Mouse (Mus musculus): ENCODE measurements around the gene Ccdc51. TPM values are rescaled to one million over a fixed set of nuclear protein-coding genes. Genes with fewer than 3 reads are reported as not detected.

The Ccdc51 gene
- polyA plus RNA-seq, 1 experiment: 3.8 TPM

DNA sequence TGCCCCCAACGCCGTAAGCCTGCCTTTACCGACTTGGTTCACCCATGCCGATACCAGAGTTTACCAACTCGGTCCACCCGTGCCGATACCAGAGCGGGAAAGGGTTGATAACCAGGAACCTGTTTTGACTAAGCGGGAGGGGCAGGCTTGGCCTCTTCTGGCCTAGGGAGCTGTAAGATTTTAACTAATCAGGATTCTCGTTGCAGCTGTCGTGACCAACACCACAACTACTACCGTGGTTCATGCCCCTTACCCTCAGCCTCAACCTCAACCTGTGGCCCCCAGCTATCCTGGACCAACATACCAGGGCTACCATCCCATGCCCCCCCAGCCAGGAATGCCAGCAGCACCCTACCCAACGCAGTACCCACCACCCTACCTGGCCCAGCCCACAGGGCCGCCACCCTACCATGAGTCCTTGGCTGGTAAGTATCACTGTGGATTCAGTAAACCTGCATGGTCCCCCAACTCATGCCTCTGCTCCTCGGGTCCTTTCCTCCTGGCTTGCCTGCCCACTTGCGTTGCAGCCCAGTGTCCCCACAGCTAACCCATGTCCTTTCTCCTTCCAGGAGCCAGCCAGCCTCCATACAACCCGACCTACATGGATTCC, 26.1 kb upstream of the Ccdc51 start:
- H3K36me3 ChIP-seq (replicated peaks; ENCODE audit: low read length): peaks cover 74% of the 10 kb centered on the region
- peak overlapping the region; percentile 78 for H3K4me3 ChIP-seq (replicated peaks)
- H3K4me1 ChIP-seq: peaks cover 98% of the 10 kb centered on the region
- H3K9me3 ChIP-seq: no peaks in the 10 kb centered on the region
- no peak for TF ChIP-seq FLI1 (IDR thresholded peaks at IDR 0.05; ENCODE audit: low read length)
- no peak for TF ChIP-seq GATA1 (IDR thresholded peaks at IDR 0.05; ENCODE audit: borderline replicate concordance, low read length)
- no peaks in the 10 kb centered on the region for H3K27me3 ChIP-seq (replicated peaks)

DNA sequence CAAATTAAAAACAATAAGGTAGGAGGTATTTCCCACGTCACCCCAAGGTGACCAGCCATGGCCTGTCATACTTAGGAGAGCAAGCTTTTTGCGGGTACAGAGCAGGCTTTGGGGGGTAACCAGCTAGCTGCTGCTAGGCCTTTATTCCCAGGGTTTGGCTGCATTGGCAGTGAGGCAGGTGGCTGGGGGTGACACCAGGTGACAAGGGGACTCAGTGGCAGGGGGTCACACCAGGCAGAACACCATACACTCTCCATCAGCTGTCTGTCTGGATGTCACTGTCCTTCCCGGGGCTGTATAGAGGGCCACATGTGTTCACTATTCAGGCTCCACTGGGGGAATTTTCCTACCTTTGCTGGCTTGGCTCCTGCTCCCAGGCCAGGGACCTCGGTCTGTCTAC, 25.4 kb upstream of the Ccdc51 start:
- Histone ChIP-seq H3K27me3 (replicated peaks) (no peaks in the 10 kb centered on the region), H3K36me3 (replicated peaks; ENCODE audit: low read length) (peaks cover 72% of the 10 kb centered on the region), H3K4me3 (replicated peaks) (peak overlapping the region; percentile 79), H3K4me1 (peaks cover 91% of the 10 kb centered on the region), H3K9me3 (no peaks in the 10 kb centered on the region)
- TF ChIP-seq GATA1 (IDR thresholded peaks at IDR 0.05; ENCODE audit: borderline replicate concordance, low read length) (no peak), FLI1 (IDR thresholded peaks at IDR 0.05; ENCODE audit: low read length) (no peak)

DNA sequence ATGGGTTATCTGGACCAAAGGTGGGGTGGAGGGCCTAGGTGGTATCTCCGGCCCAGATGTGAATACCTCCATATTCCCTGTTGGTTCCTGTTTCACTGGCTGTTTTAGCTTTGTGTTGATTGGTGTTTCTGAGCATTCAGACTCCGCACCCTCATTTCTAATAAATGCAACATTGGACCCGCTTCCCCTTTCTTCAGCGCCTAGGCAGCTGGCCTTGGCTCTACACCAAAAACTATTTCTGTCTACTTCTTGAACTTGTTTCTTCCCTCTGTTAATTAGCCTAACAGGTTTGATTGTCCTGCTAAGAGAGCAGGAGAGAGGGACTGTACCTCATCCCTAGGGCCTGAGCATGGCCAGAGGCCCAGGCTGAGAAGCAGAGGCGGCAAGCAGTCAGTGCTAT, 24.8 kb upstream of the Ccdc51 start:
- Histone ChIP-seq H3K4me1 (peaks cover 85% of the 10 kb centered on the region), H3K4me3 (replicated peaks) (peak overlapping the region; percentile 90), H3K36me3 (replicated peaks; ENCODE audit: low read length) (peaks cover 72% of the 10 kb centered on the region), H3K9me3 (no peaks in the 10 kb centered on the region), H3K27me3 (replicated peaks) (no peaks in the 10 kb centered on the region)
- TF ChIP-seq GATA1 (IDR thresholded peaks at IDR 0.05; ENCODE audit: borderline replicate concordance, low read length): no peak
- no peak for TF ChIP-seq FLI1 (IDR thresholded peaks at IDR 0.05; ENCODE audit: low read length)

DNA sequence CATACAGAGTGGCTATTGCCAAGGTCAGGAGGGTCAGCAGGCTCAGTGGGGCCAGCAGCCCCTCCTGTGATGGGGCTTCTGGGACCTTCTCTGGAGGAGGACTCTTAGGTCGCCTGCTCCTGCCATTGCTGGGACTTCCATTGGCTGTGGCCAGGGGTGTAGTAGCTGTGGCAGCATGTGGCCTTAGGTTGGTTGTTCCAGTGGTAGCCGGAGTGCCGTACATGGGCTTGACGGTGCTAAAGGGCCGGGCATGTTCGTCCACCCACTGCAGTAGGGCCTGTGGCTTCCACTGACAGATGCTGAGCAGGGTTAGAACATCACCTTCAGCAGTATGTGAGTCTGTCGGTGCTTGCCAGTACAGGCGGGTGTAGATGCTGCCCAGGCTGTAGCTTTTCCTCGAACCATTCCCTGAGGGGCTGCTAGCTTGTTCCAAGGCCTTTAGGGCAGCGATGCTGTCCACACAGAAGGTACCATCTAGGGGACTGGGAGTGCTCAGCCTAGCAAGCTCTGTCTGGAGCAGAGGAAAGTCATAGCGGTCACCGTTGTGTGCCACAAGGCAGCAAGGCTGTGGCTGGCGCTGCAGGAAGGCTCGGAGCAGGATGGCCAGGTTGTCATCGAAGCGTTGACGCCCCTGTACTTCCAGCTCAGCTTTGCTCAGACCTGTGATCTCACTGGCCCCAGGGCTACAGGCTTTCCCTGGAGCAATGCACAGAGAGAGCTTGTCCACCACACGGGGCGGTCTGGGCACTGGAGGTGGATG, 24.1 kb upstream of the Ccdc51 start:
- TF ChIP-seq FLI1 (IDR thresholded peaks at IDR 0.05; ENCODE audit: low read length): no peak
- no peak for TF ChIP-seq GATA1 (IDR thresholded peaks at IDR 0.05; ENCODE audit: borderline replicate concordance, low read length)
- Histone ChIP-seq H3K4me3 (replicated peaks) (peak overlapping the region; percentile 90), H3K36me3 (replicated peaks; ENCODE audit: low read length) (peaks cover 72% of the 10 kb centered on the region), H3K9me3 (no peaks in the 10 kb centered on the region), H3K4me1 (peaks cover 78% of the 10 kb centered on the region), H3K27me3 (replicated peaks) (no peaks in the 10 kb centered on the region)

DNA sequence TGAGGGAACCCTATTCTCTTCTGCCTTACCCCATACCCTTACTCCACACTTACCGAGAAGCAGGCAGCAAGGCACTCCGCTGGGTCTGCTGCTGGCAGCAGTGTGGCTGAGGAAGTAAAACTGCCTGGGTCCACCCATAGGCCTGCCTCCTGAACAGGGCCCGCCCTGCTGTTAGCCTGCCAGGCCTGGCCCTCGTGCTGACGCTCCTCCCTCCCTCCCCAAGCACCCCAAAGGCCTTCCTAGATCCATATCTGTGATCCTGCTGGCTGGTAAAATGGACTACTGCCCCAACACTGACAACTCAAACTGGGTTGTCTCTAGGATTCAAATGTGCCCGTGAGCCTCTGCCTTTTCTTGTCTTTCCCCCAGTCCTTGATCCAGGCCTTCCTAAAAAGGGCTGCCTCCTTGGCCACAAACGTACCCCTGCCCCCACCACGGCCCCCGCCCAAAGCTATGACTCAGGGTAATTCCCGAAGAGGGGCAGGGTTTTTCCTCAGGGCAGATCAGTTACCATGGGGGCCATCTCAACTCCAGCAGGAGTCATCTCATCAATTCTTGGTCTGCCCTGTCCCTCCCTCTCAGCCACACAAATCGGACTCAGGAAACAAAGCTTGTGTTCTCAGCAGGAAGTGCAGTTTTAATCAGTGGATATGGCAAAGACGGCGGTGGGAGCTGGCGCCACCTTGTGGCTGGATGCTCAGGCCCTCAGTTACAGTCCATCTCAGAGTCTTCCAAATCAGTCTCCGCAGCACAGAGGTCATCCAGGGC, 23.0 kb upstream of the Ccdc51 start, which contains the start of gene Trex1:
Trex1 (minus strand) TSS at position 599 of the 768 bp plus-strand sequence.
- H3K4me3 ChIP-seq (replicated peaks): peak within 1 kb of the TSS; percentile 90
- no peaks in the 10 kb centered on the region for H3K27me3 ChIP-seq (replicated peaks)
- no peaks in the 10 kb centered on the region for H3K9me3 ChIP-seq
- peaks cover 81% of the 10 kb centered on the region for H3K36me3 ChIP-seq (replicated peaks; ENCODE audit: low read length)
- H3K4me1 ChIP-seq: peaks cover 67% of the 10 kb centered on the region
- TF ChIP-seq FLI1 (IDR thresholded peaks at IDR 0.05; ENCODE audit: low read length) (no peak), GATA1 (IDR thresholded peaks at IDR 0.05; ENCODE audit: borderline replicate concordance, low read length) (no peak)

DNA sequence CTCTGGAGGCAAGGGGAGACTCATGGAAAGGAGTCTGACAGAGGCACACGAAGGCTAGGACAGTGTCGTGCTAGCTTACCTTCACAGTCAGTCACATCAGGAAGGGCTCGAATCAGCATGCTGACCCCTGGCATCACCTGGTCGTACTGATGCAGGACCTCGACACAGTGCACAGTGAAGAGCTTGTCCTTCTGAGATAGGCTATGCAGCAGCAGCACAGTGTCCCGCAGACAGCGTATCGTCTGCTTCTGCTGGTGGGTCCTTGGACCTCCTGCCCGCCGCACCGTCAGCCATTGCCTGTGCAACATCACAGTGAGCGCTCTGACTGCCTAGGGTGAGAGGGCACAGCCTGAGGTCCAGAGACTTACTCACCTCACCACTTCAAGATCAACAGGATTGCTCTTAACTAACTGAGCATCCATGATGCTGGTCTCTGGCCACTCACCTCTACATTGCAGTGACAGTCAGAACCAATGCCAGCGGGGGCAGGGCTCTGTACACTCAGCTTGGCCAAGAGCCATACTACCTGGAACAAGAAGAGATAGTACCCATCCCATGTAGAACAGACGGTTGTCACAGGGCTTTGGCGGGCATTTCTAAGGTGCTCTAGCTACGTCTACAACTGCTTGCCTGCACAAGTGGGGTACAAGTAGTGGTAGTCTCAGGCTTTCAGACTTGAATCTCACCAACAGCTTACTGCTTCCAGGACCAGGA, 22.0 kb upstream of the Ccdc51 start:
- TF ChIP-seq FLI1 (IDR thresholded peaks at IDR 0.05; ENCODE audit: low read length): no peak
- TF ChIP-seq GATA1 (IDR thresholded peaks at IDR 0.05; ENCODE audit: borderline replicate concordance, low read length): no peak
- peaks cover 57% of the 10 kb centered on the region for H3K4me1 ChIP-seq
- peaks cover 90% of the 10 kb centered on the region for H3K36me3 ChIP-seq (replicated peaks; ENCODE audit: low read length)
- no peaks in the 10 kb centered on the region for H3K27me3 ChIP-seq (replicated peaks)
- no peaks in the 10 kb centered on the region for H3K9me3 ChIP-seq
- peak overlapping the region; percentile 90 for H3K4me3 ChIP-seq (replicated peaks)

DNA sequence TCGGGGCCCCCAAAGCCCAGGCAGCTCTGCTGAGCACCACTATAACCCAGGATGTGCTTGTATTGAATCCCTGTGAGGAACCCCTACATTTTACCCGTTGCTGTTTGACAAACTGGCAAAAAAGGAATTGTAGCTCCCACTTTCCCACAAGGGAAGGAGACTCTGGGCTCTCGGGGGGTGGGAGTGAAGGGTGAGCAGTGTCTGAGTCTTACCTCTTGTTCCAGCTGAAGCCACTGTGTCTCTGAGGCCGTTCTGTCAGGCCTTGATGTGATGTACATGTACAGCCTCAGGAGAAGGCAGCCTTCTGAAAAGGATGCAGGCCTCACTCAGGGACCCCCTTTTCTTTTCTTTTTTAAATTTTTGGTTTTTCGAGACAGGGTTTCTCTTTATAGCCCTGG, 21.4 kb upstream of the Ccdc51 start:
- Histone ChIP-seq H3K27me3 (replicated peaks) (no peaks in the 10 kb centered on the region), H3K4me1 (peaks cover 51% of the 10 kb centered on the region), H3K36me3 (replicated peaks; ENCODE audit: low read length) (peaks cover 90% of the 10 kb centered on the region), H3K9me3 (no peaks in the 10 kb centered on the region), H3K4me3 (replicated peaks) (no peak overlapping the region)
- TF ChIP-seq GATA1 (IDR thresholded peaks at IDR 0.05; ENCODE audit: borderline replicate concordance, low read length) (no peak), FLI1 (IDR thresholded peaks at IDR 0.05; ENCODE audit: low read length) (no peak)

DNA sequence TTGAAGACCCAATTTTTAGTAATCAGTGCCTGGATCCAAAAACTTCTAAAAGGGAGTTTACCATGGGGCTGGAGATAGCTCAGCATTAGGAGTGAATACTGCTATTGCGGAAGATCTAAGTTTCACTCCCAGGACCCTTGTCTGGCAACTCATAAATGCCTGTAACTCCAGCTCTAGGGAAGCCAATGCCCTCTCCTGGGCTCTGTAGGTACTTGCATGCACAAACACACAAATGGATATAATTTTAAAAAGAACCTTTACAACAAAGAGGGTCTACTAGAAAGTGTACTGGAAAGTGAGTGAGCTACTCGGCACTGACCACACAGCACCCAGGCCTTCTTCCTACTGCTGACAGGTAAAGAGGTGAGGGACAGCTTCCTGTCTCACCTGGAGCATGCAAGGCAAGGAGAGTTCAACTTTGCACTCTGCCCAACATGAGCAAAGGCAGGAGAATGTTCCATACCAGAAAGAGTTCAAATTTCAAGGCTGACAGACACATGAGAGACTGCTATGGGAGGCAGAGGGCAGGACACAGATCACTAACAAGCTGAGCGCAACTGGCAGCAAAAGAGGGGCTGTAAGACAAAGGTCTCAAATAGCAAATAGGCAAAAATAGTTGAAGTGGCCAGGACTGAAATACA, 14.1 kb upstream of the Ccdc51 start:
- H3K9me3 ChIP-seq: no peaks in the 10 kb centered on the region
- peaks cover 14% of the 10 kb centered on the region for H3K4me1 ChIP-seq
- H3K36me3 ChIP-seq (replicated peaks; ENCODE audit: low read length): peaks cover 86% of the 10 kb centered on the region
- H3K4me3 ChIP-seq (replicated peaks): no peak overlapping the region
- H3K27me3 ChIP-seq (replicated peaks): no peaks in the 10 kb centered on the region
- TF ChIP-seq FLI1 (IDR thresholded peaks at IDR 0.05; ENCODE audit: low read length): no peak
- no peak for TF ChIP-seq GATA1 (IDR thresholded peaks at IDR 0.05; ENCODE audit: borderline replicate concordance, low read length)
